Mouse (Mus musculus): Measurements from ENCODE around the gene Il1b. TPM values are rescaled to one million over a fixed set of nuclear protein-coding genes. Genes with fewer than 3 reads are reported as not detected.

Gene Il1b
- polyA plus RNA-seq, 1 experiment from 2014 or later: 0.64 TPM

- WGBS: 49% methylated on average over 8 of the region's 8 CpGs
- Histone ChIP-seq H3K27me3 (ENCODE audit: control insufficient read depth, insufficient read depth, low read length) (no peaks in the 10 kb centered on the region), H3K4me1 (ENCODE audit: control insufficient read depth, insufficient read depth, low read length) (0 out of 2 replicates have a peak, but pooled peaks cover 3% of the 10 kb centered on the region), H3K9me3 (replicated peaks; ENCODE audit: control insufficient read depth, low read length) (0 out of 2 replicates have a peak, but pooled peaks cover 3% of the 10 kb centered on the region), H3K9ac (ENCODE audit: low read length) (no peak overlapping the region), H3K27ac (ENCODE audit: low read length) (peak overlapping the region; percentile 60), H3K4me3 (ENCODE audit: low read length) (no peak overlapping the region), H3K36me3 (ENCODE audit: control insufficient read depth, insufficient read depth) (no peaks in the 10 kb centered on the region), H3K4me2 (ENCODE audit: low read depth, low read length) (no peak overlapping the region)
- ATAC-seq (replicated peaks; ENCODE audit: extremely low read depth, insufficient read depth, low FRiP score): peak; percentile 87
Observed at GRCm38 (mm10) chr2:129383512-129384271, 12.8 kb upstream of the Il1b start.

DNA sequence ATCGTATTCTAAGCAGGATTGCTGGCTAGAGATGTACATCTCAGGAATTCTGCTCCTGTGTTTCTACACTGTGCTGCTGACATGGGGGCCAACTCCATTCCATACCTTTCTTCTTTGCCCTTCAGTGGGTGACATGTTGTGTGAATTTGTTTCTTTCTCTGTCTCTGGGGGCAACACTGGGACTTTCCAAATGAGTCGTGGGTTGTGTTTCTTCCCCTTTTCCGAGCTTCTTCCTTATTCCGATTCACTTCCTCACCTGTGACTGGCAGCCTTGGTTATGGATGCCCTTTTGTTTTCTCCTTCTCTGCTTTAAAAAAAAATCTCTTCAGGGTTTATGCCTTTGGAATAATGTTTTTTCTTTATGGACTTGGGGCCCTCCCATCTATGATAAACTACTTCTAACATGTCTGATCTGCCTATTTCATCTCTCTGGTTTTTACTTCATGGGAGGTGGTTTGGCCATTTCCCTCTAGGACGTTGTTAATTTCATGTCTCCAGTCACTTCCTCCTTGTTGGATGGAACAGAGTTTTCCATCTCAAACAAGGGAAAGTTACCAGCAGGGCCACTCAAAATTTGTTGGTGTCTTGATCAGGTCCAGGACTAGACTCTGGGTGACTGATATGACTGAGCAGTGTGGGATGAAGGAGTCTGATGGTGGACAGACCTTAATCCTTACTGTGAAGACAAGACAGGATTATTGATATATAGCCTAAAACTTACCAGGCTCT lies 10.0 kb upstream of the Il1b start:
- Histone ChIP-seq H3K4me1 (ENCODE audit: control insufficient read depth, insufficient read depth, low read length) (0 out of 2 replicates have a peak, but pooled peaks cover 3% of the 10 kb centered on the region), H3K4me3 (ENCODE audit: low read length) (no peak overlapping the region), H3K9me3 (replicated peaks; ENCODE audit: control insufficient read depth, low read length) (0 out of 2 replicates have a peak, but pooled peaks cover 3% of the 10 kb centered on the region), H3K4me2 (ENCODE audit: low read depth, low read length) (no peak overlapping the region), H3K27ac (ENCODE audit: low read length) (no peak overlapping the region), H3K9ac (ENCODE audit: low read length) (no peak overlapping the region), H3K27me3 (ENCODE audit: control insufficient read depth, insufficient read depth, low read length) (no peaks in the 10 kb centered on the region), H3K36me3 (ENCODE audit: control insufficient read depth, insufficient read depth) (no peaks in the 10 kb centered on the region)
- 78% methylated on average over 5 of the region's 5 CpGs for WGBS
- no peak for ATAC-seq (replicated peaks; ENCODE audit: extremely low read depth, insufficient read depth, low FRiP score)

- no peak overlapping the region for H3K27ac ChIP-seq (ENCODE audit: low read length)
- 71% methylated on average over 5 of the region's 5 CpGs for WGBS
- no peak overlapping the region for H3K4me2 ChIP-seq (ENCODE audit: low read depth, low read length)
- H3K4me3 ChIP-seq (ENCODE audit: low read length): no peak overlapping the region
- H3K9ac ChIP-seq (ENCODE audit: low read length): no peak overlapping the region
- ATAC-seq (replicated peaks; ENCODE audit: extremely low read depth, insufficient read depth, low FRiP score): no peak
- 0 out of 2 replicates have a peak, but pooled peaks cover 3% of the 10 kb centered on the region for H3K4me1 ChIP-seq (ENCODE audit: control insufficient read depth, insufficient read depth, low read length)
- no peaks in the 10 kb centered on the region for H3K27me3 ChIP-seq (ENCODE audit: control insufficient read depth, insufficient read depth, low read length)
- no peaks in the 10 kb centered on the region for H3K36me3 ChIP-seq (ENCODE audit: control insufficient read depth, insufficient read depth)
- no peaks in the 10 kb centered on the region for H3K9me3 ChIP-seq (replicated peaks; ENCODE audit: control insufficient read depth, low read length)
Observed at GRCm38 (mm10) chr2:129380211-129380610, 9.3 kb upstream of the Il1b start.

GRCm38 (mm10) chr2:129373307-129373706 lies 2.4 kb upstream of the Il1b start:
- Histone ChIP-seq H3K9me3 (replicated peaks; ENCODE audit: control insufficient read depth, low read length) (no peaks in the 10 kb centered on the region), H3K4me2 (ENCODE audit: low read depth, low read length) (no peak overlapping the region), H3K27ac (ENCODE audit: low read length) (no peak overlapping the region), H3K4me1 (ENCODE audit: control insufficient read depth, insufficient read depth, low read length) (no peaks in the 10 kb centered on the region), H3K9ac (ENCODE audit: low read length) (no peak overlapping the region), H3K4me3 (ENCODE audit: low read length) (no peak overlapping the region), H3K27me3 (ENCODE audit: control insufficient read depth, insufficient read depth, low read length) (no peaks in the 10 kb centered on the region), H3K36me3 (ENCODE audit: control insufficient read depth, insufficient read depth) (no peaks in the 10 kb centered on the region)
- no peak for ATAC-seq (replicated peaks; ENCODE audit: extremely low read depth, insufficient read depth, low FRiP score)
- WGBS: 77% methylated on average over 4 of the region's 4 CpGs

GRCm38 (mm10) chr2:129369615-129370014 lies 1.3 kb downstream of the Il1b start:
- Histone ChIP-seq H3K4me2 (ENCODE audit: low read depth, low read length) (no peak overlapping the region), H3K36me3 (ENCODE audit: control insufficient read depth, insufficient read depth) (no peaks in the 10 kb centered on the region), H3K27me3 (ENCODE audit: control insufficient read depth, insufficient read depth, low read length) (no peaks in the 10 kb centered on the region), H3K9me3 (replicated peaks; ENCODE audit: control insufficient read depth, low read length) (no peaks in the 10 kb centered on the region), H3K4me1 (ENCODE audit: control insufficient read depth, insufficient read depth, low read length) (no peaks in the 10 kb centered on the region), H3K27ac (ENCODE audit: low read length) (no peak overlapping the region), H3K4me3 (ENCODE audit: low read length) (no peak overlapping the region), H3K9ac (ENCODE audit: low read length) (no peak overlapping the region)
- WGBS: 64% methylated on average over 3 of the region's 3 CpGs
- no peak for ATAC-seq (replicated peaks; ENCODE audit: extremely low read depth, insufficient read depth, low FRiP score)

- WGBS: 85% methylated on average over 5 of the region's 5 CpGs
- Histone ChIP-seq H3K4me2 (ENCODE audit: low read depth, low read length) (no peak overlapping the region), H3K27me3 (ENCODE audit: control insufficient read depth, insufficient read depth, low read length) (no peaks in the 10 kb centered on the region), H3K4me1 (ENCODE audit: control insufficient read depth, insufficient read depth, low read length) (no peaks in the 10 kb centered on the region), H3K27ac (ENCODE audit: low read length) (no peak overlapping the region), H3K36me3 (ENCODE audit: control insufficient read depth, insufficient read depth) (no peaks in the 10 kb centered on the region), H3K4me3 (ENCODE audit: low read length) (no peak overlapping the region), H3K9ac (ENCODE audit: low read length) (no peak overlapping the region), H3K9me3 (replicated peaks; ENCODE audit: control insufficient read depth, low read length) (no peaks in the 10 kb centered on the region)
- no peak for ATAC-seq (replicated peaks; ENCODE audit: extremely low read depth, insufficient read depth, low FRiP score)
Observed at GRCm38 (mm10) chr2:129368795-129369194, 2.1 kb downstream of the Il1b start.

DNA sequence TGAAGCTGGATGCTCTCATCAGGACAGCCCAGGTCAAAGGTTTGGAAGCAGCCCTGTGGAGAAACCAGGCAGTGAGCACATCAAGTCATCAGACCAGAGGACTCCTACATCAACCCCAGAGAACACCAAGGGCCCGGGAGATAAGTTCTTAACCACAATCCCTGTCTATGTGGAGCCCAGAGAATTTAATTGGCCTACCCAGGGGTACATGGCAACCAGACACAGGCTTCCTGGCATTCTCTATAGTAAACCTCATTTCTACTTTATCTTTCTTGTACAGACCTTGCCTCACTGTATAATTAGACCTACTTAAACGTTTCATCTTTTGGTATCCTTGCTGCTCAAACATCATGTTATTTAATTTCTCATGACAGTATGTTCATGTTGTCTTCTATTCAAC lies 2.8 kb downstream of the Il1b start:
- Histone ChIP-seq H3K4me3 (ENCODE audit: low read length) (no peak overlapping the region), H3K4me2 (ENCODE audit: low read depth, low read length) (no peak overlapping the region), H3K27ac (ENCODE audit: low read length) (no peak overlapping the region), H3K9ac (ENCODE audit: low read length) (no peak overlapping the region), H3K4me1 (ENCODE audit: control insufficient read depth, insufficient read depth, low read length) (no peaks in the 10 kb centered on the region), H3K9me3 (replicated peaks; ENCODE audit: control insufficient read depth, low read length) (no peaks in the 10 kb centered on the region), H3K27me3 (ENCODE audit: control insufficient read depth, insufficient read depth, low read length) (no peaks in the 10 kb centered on the region), H3K36me3 (ENCODE audit: control insufficient read depth, insufficient read depth) (no peaks in the 10 kb centered on the region)
- ATAC-seq (replicated peaks; ENCODE audit: extremely low read depth, insufficient read depth, low FRiP score): no peak
- WGBS: 61% methylated on average over 2 of the region's 2 CpGs

DNA sequence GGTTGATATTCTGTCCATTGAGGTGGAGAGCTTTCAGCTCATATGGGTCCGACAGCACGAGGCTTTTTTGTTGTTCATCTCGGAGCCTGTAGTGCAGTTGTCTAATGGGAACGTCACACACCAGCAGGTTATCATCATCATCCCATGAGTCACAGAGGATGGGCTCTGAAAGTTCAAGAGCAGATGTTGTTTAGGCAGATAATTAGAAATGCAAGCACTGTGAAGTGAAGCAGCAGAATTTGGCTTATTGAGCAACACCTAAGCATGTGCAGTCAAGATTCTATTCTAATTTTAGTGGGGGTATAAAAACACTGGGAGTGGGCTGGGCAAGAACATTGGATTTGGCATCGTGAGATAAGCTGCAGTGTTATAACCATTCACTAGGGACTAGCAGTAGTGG lies 3.7 kb downstream of the Il1b start:
- Histone ChIP-seq H3K9me3 (replicated peaks; ENCODE audit: control insufficient read depth, low read length) (no peaks in the 10 kb centered on the region), H3K4me1 (ENCODE audit: control insufficient read depth, insufficient read depth, low read length) (no peaks in the 10 kb centered on the region), H3K9ac (ENCODE audit: low read length) (no peak overlapping the region), H3K4me3 (ENCODE audit: low read length) (no peak overlapping the region), H3K27ac (ENCODE audit: low read length) (no peak overlapping the region), H3K4me2 (ENCODE audit: low read depth, low read length) (no peak overlapping the region), H3K27me3 (ENCODE audit: control insufficient read depth, insufficient read depth, low read length) (no peaks in the 10 kb centered on the region), H3K36me3 (ENCODE audit: control insufficient read depth, insufficient read depth) (no peaks in the 10 kb centered on the region)
- 78% methylated on average over 5 of the region's 5 CpGs for WGBS
- ATAC-seq (replicated peaks; ENCODE audit: extremely low read depth, insufficient read depth, low FRiP score): no peak

GRCm38 (mm10) chr2:129360975-129361560 lies 9.9 kb downstream of the Il1b start:
- H3K4me2 ChIP-seq (ENCODE audit: low read depth, low read length): no peak overlapping the region
- H3K9ac ChIP-seq (ENCODE audit: low read length): no peak overlapping the region
- H3K4me3 ChIP-seq (ENCODE audit: low read length): no peak overlapping the region
- H3K27ac ChIP-seq (ENCODE audit: low read length): no peak overlapping the region
- H3K36me3 ChIP-seq (ENCODE audit: control insufficient read depth, insufficient read depth): no peaks in the 10 kb centered on the region
- no peak for ATAC-seq (replicated peaks; ENCODE audit: extremely low read depth, insufficient read depth, low FRiP score)
- H3K27me3 ChIP-seq (ENCODE audit: control insufficient read depth, insufficient read depth, low read length): no peaks in the 10 kb centered on the region
- H3K9me3 ChIP-seq (replicated peaks; ENCODE audit: control insufficient read depth, low read length): no peaks in the 10 kb centered on the region
- 68% methylated on average over 3 of the region's 3 CpGs for WGBS
- H3K4me1 ChIP-seq (ENCODE audit: control insufficient read depth, insufficient read depth, low read length): no peaks in the 10 kb centered on the region
